Mouse (Mus musculus): ENCODE data around the gene Trpc1. TPM values are rescaled to one million over a fixed set of nuclear protein-coding genes. Genes with fewer than 3 reads are reported as not detected.

The Trpc1 gene
- 0.30 TPM for polyA plus RNA-seq (2012; fragmentation: generic; extraction: Trizol)
- long read RNA-seq, experiment 1, result 0 reads
- long read RNA-seq, experiment 2, result 0 reads

- Histone ChIP-seq H3K79me2 (ENCODE audit: control insufficient read depth, insufficient read depth) (no peaks in the 10 kb centered on the region), H3K36me3 (ENCODE audit: control insufficient read depth, insufficient read depth) (no peaks in the 10 kb centered on the region), H3K79me3 (ENCODE audit: low read depth) (no peaks in the 10 kb centered on the region), H3K4me3 (ENCODE audit: insufficient read depth, poor library complexity, severe bottlenecking) (peak within 1 kb of the TSS; percentile 34), H3K27me3 (ENCODE audit: control insufficient read depth, insufficient read depth, insufficient read length) (peaks cover 7% of the 10 kb centered on the region), H3ac (ENCODE audit: control insufficient read depth, insufficient read length, low read depth) (peak within 1 kb of the TSS; percentile 73)
- TF ChIP-seq MYOG (IDR thresholded peaks at IDR 0.05; ENCODE audit: control insufficient read depth, extremely low read depth, insufficient read length) (no peak), MYOD1 (IDR thresholded peaks at IDR 0.05; ENCODE audit: control insufficient read depth, insufficient read length, low read depth) (no peak), FOSL1 (IDR thresholded peaks at IDR 0.05; ENCODE audit: insufficient read depth, low read length, poor library complexity, severe bottlenecking) (no peak), USF1 (IDR thresholded peaks at IDR 0.05; ENCODE audit: low read depth) (no peak), CTCF (IDR thresholded peaks at IDR 0.05; ENCODE audit: control insufficient read depth, insufficient read depth, insufficient read length) (no peak), CEBPB (IDR thresholded peaks at IDR 0.05; ENCODE audit: low read depth) (no peak), MAX (IDR thresholded peaks at IDR 0.05) (no peak)
Observed at GRCm38 (mm10) chr9:95750037-95750511, at the start of gene Trpc1. TSS of gene Trpc1 (minus strand) at chr9:95750375.

- Histone ChIP-seq H3ac (ENCODE audit: control insufficient read depth, insufficient read length, low read depth) (no peak overlapping the region), H3K4me3 (ENCODE audit: insufficient read depth, poor library complexity, severe bottlenecking) (no peak overlapping the region), H3K36me3 (ENCODE audit: control insufficient read depth, insufficient read depth) (no peaks in the 10 kb centered on the region), H3K79me3 (ENCODE audit: low read depth) (no peaks in the 10 kb centered on the region), H3K27me3 (ENCODE audit: control insufficient read depth, insufficient read depth, insufficient read length) (no peaks in the 10 kb centered on the region), H3K79me2 (ENCODE audit: control insufficient read depth, insufficient read depth) (no peaks in the 10 kb centered on the region)
- TF ChIP-seq FOSL1 (IDR thresholded peaks at IDR 0.05; ENCODE audit: insufficient read depth, low read length, poor library complexity, severe bottlenecking), result no peak
- TF ChIP-seq CEBPB (IDR thresholded peaks at IDR 0.05; ENCODE audit: low read depth), result no peak
- TF ChIP-seq MYOD1 (IDR thresholded peaks at IDR 0.05; ENCODE audit: control insufficient read depth, insufficient read length, low read depth), result no peak
- no peak for TF ChIP-seq CTCF (IDR thresholded peaks at IDR 0.05; ENCODE audit: control insufficient read depth, insufficient read depth, insufficient read length)
- TF ChIP-seq MYOG (IDR thresholded peaks at IDR 0.05; ENCODE audit: control insufficient read depth, extremely low read depth, insufficient read length), result no peak
Observed at GRCm38 (mm10) chr9:95796323-95796722, 46.1 kb upstream of the Trpc1 start.

- TF ChIP-seq MAX (IDR thresholded peaks at IDR 0.05) (no peak), FOSL1 (IDR thresholded peaks at IDR 0.05; ENCODE audit: insufficient read depth, low read length, poor library complexity, severe bottlenecking) (no peak), CTCF (IDR thresholded peaks at IDR 0.05; ENCODE audit: control insufficient read depth, insufficient read depth, insufficient read length) (no peak), CEBPB (IDR thresholded peaks at IDR 0.05; ENCODE audit: low read depth) (no peak), USF1 (IDR thresholded peaks at IDR 0.05; ENCODE audit: low read depth) (no peak), MYOD1 (IDR thresholded peaks at IDR 0.05; ENCODE audit: control insufficient read depth, insufficient read length, low read depth) (no peak), MYOG (IDR thresholded peaks at IDR 0.05; ENCODE audit: control insufficient read depth, extremely low read depth, insufficient read length) (no peak)
- H3K4me3 ChIP-seq (ENCODE audit: insufficient read depth, poor library complexity, severe bottlenecking), result no peak overlapping the region
- H3ac ChIP-seq (ENCODE audit: control insufficient read depth, insufficient read length, low read depth), result no peak overlapping the region
- H3K79me2 ChIP-seq (ENCODE audit: control insufficient read depth, insufficient read depth), result no peaks in the 10 kb centered on the region
- no peaks in the 10 kb centered on the region for H3K36me3 ChIP-seq (ENCODE audit: control insufficient read depth, insufficient read depth)
- peaks cover 2% of the 10 kb centered on the region for H3K27me3 ChIP-seq (ENCODE audit: control insufficient read depth, insufficient read depth, insufficient read length)
- H3K79me3 ChIP-seq (ENCODE audit: low read depth), result no peaks in the 10 kb centered on the region
Observed at GRCm38 (mm10) chr9:95795844-95796243, 45.7 kb upstream of the Trpc1 start.

- H3K4me3 ChIP-seq (ENCODE audit: insufficient read depth, poor library complexity, severe bottlenecking), result no peak overlapping the region
- no peak for TF ChIP-seq FOSL1 (IDR thresholded peaks at IDR 0.05; ENCODE audit: insufficient read depth, low read length, poor library complexity, severe bottlenecking)
- no peak for TF ChIP-seq MAX (IDR thresholded peaks at IDR 0.05)
- TF ChIP-seq MYOD1 (IDR thresholded peaks at IDR 0.05; ENCODE audit: control insufficient read depth, insufficient read length, low read depth), result no peak
- TF ChIP-seq USF1 (IDR thresholded peaks at IDR 0.05; ENCODE audit: low read depth), result no peak
- no peak for TF ChIP-seq MYOG (IDR thresholded peaks at IDR 0.05; ENCODE audit: control insufficient read depth, extremely low read depth, insufficient read length)
- no peak for TF ChIP-seq CTCF (IDR thresholded peaks at IDR 0.05; ENCODE audit: control insufficient read depth, insufficient read depth, insufficient read length)
- no peak for TF ChIP-seq CEBPB (IDR thresholded peaks at IDR 0.05; ENCODE audit: low read depth)
- no peaks in the 10 kb centered on the region for H3K79me2 ChIP-seq (ENCODE audit: control insufficient read depth, insufficient read depth)
- peaks cover 3% of the 10 kb centered on the region for H3K27me3 ChIP-seq (ENCODE audit: control insufficient read depth, insufficient read depth, insufficient read length)
- H3ac ChIP-seq (ENCODE audit: control insufficient read depth, insufficient read length, low read depth), result no peak overlapping the region
- H3K79me3 ChIP-seq (ENCODE audit: low read depth), result no peaks in the 10 kb centered on the region
- no peaks in the 10 kb centered on the region for H3K36me3 ChIP-seq (ENCODE audit: control insufficient read depth, insufficient read depth)
Observed at GRCm38 (mm10) chr9:95795077-95795784, 45.1 kb upstream of the Trpc1 start.

GRCm38 (mm10) chr9:95793986-95794744, 44.0 kb upstream of the Trpc1 start:
- Histone ChIP-seq H3K79me2 (ENCODE audit: control insufficient read depth, insufficient read depth) (no peaks in the 10 kb centered on the region), H3K27me3 (ENCODE audit: control insufficient read depth, insufficient read depth, insufficient read length) (peaks cover 3% of the 10 kb centered on the region), H3K4me3 (ENCODE audit: insufficient read depth, poor library complexity, severe bottlenecking) (no peak overlapping the region), H3ac (ENCODE audit: control insufficient read depth, insufficient read length, low read depth) (no peak overlapping the region), H3K79me3 (ENCODE audit: low read depth) (no peaks in the 10 kb centered on the region), H3K36me3 (ENCODE audit: control insufficient read depth, insufficient read depth) (no peaks in the 10 kb centered on the region)
- TF ChIP-seq USF1 (IDR thresholded peaks at IDR 0.05; ENCODE audit: low read depth) (no peak), CTCF (IDR thresholded peaks at IDR 0.05; ENCODE audit: control insufficient read depth, insufficient read depth, insufficient read length) (no peak), CEBPB (IDR thresholded peaks at IDR 0.05; ENCODE audit: low read depth) (no peak), MYOG (IDR thresholded peaks at IDR 0.05; ENCODE audit: control insufficient read depth, extremely low read depth, insufficient read length) (no peak), MYOD1 (IDR thresholded peaks at IDR 0.05; ENCODE audit: control insufficient read depth, insufficient read length, low read depth) (no peak), FOSL1 (IDR thresholded peaks at IDR 0.05; ENCODE audit: insufficient read depth, low read length, poor library complexity, severe bottlenecking) (no peak), MAX (IDR thresholded peaks at IDR 0.05) (no peak)
